Mouse (Mus musculus) megakaryocyte, embryonic 14.5 days (primary cell): Measurements from ENCODE around the gene Tmed9.

Experiments used
- FLI1 ChIP-seq: IDR thresholded peaks from 2 replicates; pipeline ENCODE4 v1.6.1; 2012; ENCODE audit warnings: low read length, inconsistent platforms, mixed read lengths
- GATA1 ChIP-seq: IDR thresholded peaks from 3 replicates; pipeline ENCODE4 v1.6.1; 2012; ENCODE audit warnings: mixed read lengths, low read length, inconsistent platforms, borderline replicate concordance

DNA sequence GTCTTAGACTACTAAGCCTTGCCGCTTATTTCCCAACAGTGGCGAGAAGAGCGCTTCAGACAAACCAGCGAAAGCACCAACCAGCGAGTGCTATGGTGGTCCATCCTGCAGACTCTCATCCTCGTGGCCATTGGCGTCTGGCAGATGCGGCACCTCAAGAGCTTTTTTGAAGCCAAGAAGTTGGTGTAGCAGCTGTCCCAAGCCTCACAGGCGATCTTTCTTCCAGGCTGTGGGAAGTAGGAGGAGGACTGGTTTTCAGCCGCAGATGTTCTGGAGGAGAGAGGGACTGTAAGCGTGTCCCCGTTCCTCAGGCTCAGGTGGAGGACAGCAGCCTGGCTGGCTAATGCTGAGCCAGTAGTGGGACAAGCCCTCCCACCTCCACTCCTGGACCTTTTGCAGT, 23.3 kb downstream of the Tmed9 start:
- TF ChIP-seq GATA1 = no peak
- TF ChIP-seq FLI1 = no peak
